ENCODE assay signal across 8 mouse cellular contexts in the genomic region with DNA sequence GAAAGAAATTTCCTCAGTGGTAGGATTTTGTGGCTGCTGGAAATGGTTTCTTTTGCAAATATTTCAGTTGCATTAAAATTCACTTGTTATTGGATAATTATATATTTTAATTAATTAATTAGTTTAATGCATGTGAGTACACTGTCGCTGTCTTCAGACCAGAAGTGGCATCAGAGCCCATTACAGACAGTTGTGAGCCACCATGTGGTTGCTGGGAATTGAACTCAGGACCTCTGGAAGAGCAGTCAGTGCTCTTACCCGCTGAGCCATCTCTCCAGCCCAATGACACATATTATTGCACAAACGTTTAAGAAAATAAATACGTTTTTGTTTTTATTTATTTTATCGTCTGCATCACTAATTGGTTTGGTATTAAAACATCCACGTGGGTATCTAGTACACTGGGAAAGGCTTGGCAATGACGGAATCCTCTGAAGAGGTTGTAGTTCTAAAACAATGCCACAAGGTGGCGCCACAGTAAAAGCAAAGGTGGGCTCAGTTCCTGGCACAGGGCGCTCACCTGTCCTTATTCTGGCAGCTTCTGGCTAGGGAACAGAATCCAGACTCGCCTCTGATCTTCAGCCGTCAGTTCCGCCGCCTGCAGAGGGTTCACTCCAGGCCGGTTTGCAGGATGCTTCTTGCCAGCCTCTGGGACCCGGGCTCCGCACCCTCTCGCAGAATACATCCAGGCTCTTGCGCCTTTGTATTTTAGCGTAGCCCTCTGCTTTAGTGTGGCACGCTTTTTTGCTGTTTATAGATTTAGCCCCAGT. TPM values are rescaled to one million over a fixed set of nuclear protein-coding genes. Genes with fewer than 3 reads are reported as not detected.
DNase-seq lines count a peak whose midpoint lies in the region; ATAC-seq lines count a peak whose summit lies in the region.

No protein-coding gene starts in this region.

- peak overlapping the region; percentile 42 for H3K4me3 ChIP-seq in hindbrain, embryonic 14.5 days (replicated peaks; ENCODE audit: low read length)

- peak overlapping the region; percentile 83 for H3K9ac ChIP-seq in hindbrain, embryonic 14.5 days

- DNase-seq in ZHBTc4 (ENCODE audit: low read depth, low spot score): peak; percentile 90
- DNase-seq in cerebellum, postnatal 25 days: peak; percentile 92 to 95
- DNase-seq in frontal cortex, postnatal 36 days (ENCODE audit: low spot score in 2 of 2): peak; percentile 84 to 90
- peak; percentile 95 for DNase-seq in hindbrain, embryonic 14.5 days (ENCODE audit: low spot score)
- peak; percentile 70 to 88 for DNase-seq in layer of hippocampus, postnatal 25 days (ENCODE audit: extremely low spot score in 1 of 2, low spot score in 1 of 2)
- DNase-seq in lung, postnatal 14 days: peak; percentile 83
- DNase-seq in retina, embryonic 14.5 days (ENCODE audit: low spot score): peak; percentile 88
- DNase-seq in urinary bladder, postnatal 14 days (ENCODE audit: low spot score): peak; percentile 80

- H3K4me1 ChIP-seq in hindbrain, embryonic 14.5 days (replicated peaks; ENCODE audit: control insufficient read depth, insufficient read depth, low read length): 0 out of 2 replicates have a peak, but pooled peaks cover 4% of the 10 kb centered on the region

- ATAC-seq in hindbrain, embryonic 14.5 days (ENCODE audit: low FRiP score): peak; percentile 81

- WGBS in hindbrain, embryonic 14.5 days: 4% methylated on average over 20 of the region's 20 CpGs

- H3K36me3 ChIP-seq in hindbrain, embryonic 14.5 days (replicated peaks; ENCODE audit: control insufficient read depth, insufficient read depth): no peaks in the 10 kb centered on the region

- no peaks in the 10 kb centered on the region for H3K27me3 ChIP-seq in hindbrain, embryonic 14.5 days (ENCODE audit: control insufficient read depth, insufficient read depth, low read length)

- no peaks in the 10 kb centered on the region for H3K9me3 ChIP-seq in hindbrain, embryonic 14.5 days (ENCODE audit: control insufficient read depth, low read length)

- H3K27ac ChIP-seq in hindbrain, embryonic 14.5 days: peak overlapping the region; percentile 87

- H3K4me2 ChIP-seq in hindbrain, embryonic 14.5 days (replicated peaks): peak overlapping the region; percentile 78

RNA-seq across cellular contexts. Expression of a gene that starts 23.0 kb away (rescaled TPM):
- 0.69 and 2.3 TPM in 2 replicates for polyA plus RNA-seq in hindbrain, embryonic 14.5 days (2014; fragmentation: Nextera tagmentation; extraction: Ambion mirVana)
- 1 to 10 TPM; 3.2 to 3.4 TPM for total RNA-seq in layer of hippocampus, postnatal 25 days (2021)

Comparison
In these comparisons a context has a peak if more than half of its experiments do, and no peak if none do; other contexts are left out.
1. Peak in every context shown above with its lines: DNase-seq, ATAC-seq, H3K4me3 ChIP-seq and H3K27ac ChIP-seq.